Mouse (Mus musculus): ENCODE measurements at regions not wholly inside any gene's neighbourhood (a gene's known extent, or its start where the extent isn't known, plus 50 kb on each side); places are given as distances from the start of the nearest gene placed in this dataset.

DNA sequence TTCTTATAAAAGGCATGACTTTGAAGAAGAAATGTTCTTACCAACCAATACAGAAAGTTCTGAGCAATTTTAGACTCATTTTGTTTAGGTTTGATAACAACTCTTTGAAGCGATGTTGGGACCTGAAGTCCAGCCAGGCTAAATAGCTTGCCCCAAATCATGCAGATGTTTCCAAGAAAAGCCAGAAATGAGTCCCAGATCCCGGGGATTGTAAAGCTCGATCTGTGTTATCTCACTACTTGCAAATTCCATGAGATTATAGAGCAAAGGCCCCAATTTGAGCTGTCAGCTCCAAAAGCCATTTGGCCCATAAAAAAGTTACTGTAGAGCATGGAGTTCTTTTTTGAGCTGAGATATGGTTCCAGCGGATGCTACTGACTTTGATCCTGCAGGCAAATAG lies 614.3 kb upstream of the Igfbp3 start:
- TF ChIP-seq CTCF (conservative IDR thresholded peaks at IDR 0.05; ENCODE audit: insufficient read depth, insufficient read length, low read depth, low read length), result no peak
- no peak for TF ChIP-seq POLR2A (IDR thresholded peaks at IDR 0.05; ENCODE audit: low read depth, low read length)
